Mouse (Mus musculus) midbrain, embryonic 13.5 days (tissue): ENCODE measurements around the gene Sh3d19. TPM values are rescaled to one million over a fixed set of nuclear protein-coding genes. Genes with fewer than 3 reads are reported as not detected.

Source experiments
- ATAC-seq: fragments of 200-750 bp; cut with Nextera tagmentation; 2 replicates; pipeline ENCODE4 v1.8.0; 2017; ENCODE audit warnings: mild to moderate bottlenecking, moderate TSS enrichment, moderate library complexity
- H3K27ac ChIP-seq: fragments of 300-500 bp; sonication (generic); 2 replicates; pipeline ENCODE4 v1.5.1; 2015; ENCODE audit warnings: inconsistent platforms, mild to moderate bottlenecking, moderate library complexity
- H3K27me3 ChIP-seq: fragments of 300-500 bp; sonication (generic); 2 replicates; pipeline ENCODE4 v1.6.1; 2015; ENCODE audit warnings: mild to moderate bottlenecking, inconsistent platforms
- H3K36me3 ChIP-seq: fragments of 300-500 bp; sonication (generic); 2 replicates; pipeline ENCODE4 v1.6.1; 2015; ENCODE audit warnings: mild to moderate bottlenecking, inconsistent platforms
- H3K4me1 ChIP-seq: fragments of 300-500 bp; sonication (generic); replicated peaks from 2 replicates; pipeline ENCODE4 v1.6.1; 2015; ENCODE audit warnings: inconsistent platforms
- H3K4me2 ChIP-seq: fragments of 300-500 bp; sonication (generic); replicated peaks from 2 replicates; pipeline ENCODE4 v1.6.1; 2015; ENCODE audit warnings: moderate library complexity, mild to moderate bottlenecking, inconsistent platforms
- H3K4me3 ChIP-seq: fragments of 300-500 bp; sonication (generic); replicated peaks from 2 replicates; pipeline ENCODE4 v1.5.1; 2015; ENCODE audit warnings: mild to moderate bottlenecking, inconsistent platforms
- H3K9ac ChIP-seq: fragments of 300-500 bp; sonication (generic); replicated peaks from 2 replicates; pipeline ENCODE4 v1.6.1; 2015; ENCODE audit warnings: mild to moderate bottlenecking, inconsistent platforms
- H3K9me3 ChIP-seq: fragments of 300-500 bp; sonication (generic); 2 replicates; pipeline ENCODE4 v1.6.1; 2016; ENCODE audit warnings: mild to moderate bottlenecking, inconsistent platforms
- WGBS: fragments of 180-500 bp; shearing (Covaris S2); methylation state at CpG from one replicate; pipeline ENCODE4 v1.1.7; 2015; 5-methylcytosine and 5-hydroxymethylcytosine counted together
- polyA plus RNA-seq: library from polyadenylated mRNA; unstranded; fragments of >200 nt; fragmentation: Nextera tagmentation; extraction: Ambion mirVana; gene quantifications from 2 replicates; pipeline ENCODE4 v1.2.1, GENCODE M21; 2015

The Sh3d19 gene
- polyA plus RNA-seq, 1 experiment from 2014 or later: 8.6 TPM

- Histone ChIP-seq H3K4me1 (no peaks in the 10 kb centered on the region), H3K9me3 (no peaks in the 10 kb centered on the region), H3K27ac (no peak overlapping the region), H3K27me3 (no peaks in the 10 kb centered on the region), H3K4me3 (no peak overlapping the region), H3K9ac (no peak overlapping the region), H3K36me3 (no peaks in the 10 kb centered on the region), H3K4me2 (no peak overlapping the region)
- WGBS: 96% methylated on average over 6 of the region's 6 CpGs
- ATAC-seq: no peak
Measured at GRCm38 (mm10) chr3:85984537-85984936, 13.6 kb downstream of the Sh3d19 start.

DNA sequence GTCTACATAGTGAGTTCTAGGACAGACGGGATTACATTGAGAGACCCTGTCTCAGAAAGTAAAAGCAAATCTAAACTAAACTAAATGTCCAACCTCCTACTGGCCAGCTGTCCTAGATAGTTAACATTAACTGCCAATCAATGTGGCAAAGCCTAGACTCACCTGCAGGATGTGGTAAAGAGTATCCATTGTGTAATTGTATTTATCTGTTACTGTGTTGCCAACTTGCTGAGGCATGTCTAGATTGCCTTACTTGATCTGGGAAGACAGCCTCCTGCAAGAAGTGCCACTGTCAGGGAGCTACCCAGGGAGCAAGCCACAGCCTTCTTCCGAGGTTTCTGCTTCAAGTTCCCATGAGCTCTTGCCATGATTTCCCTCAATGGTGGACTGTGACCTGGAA is 16.3 kb downstream of the Sh3d19 start:
- ATAC-seq: no peak
- WGBS: 87% methylated on average over 2 of the region's 2 CpGs
- no peak overlapping the region for H3K9ac ChIP-seq
- no peaks in the 10 kb centered on the region for H3K36me3 ChIP-seq
- H3K27ac ChIP-seq: no peak overlapping the region
- H3K9me3 ChIP-seq: no peaks in the 10 kb centered on the region
- no peaks in the 10 kb centered on the region for H3K27me3 ChIP-seq
- H3K4me2 ChIP-seq: no peak overlapping the region
- no peaks in the 10 kb centered on the region for H3K4me1 ChIP-seq
- H3K4me3 ChIP-seq: no peak overlapping the region

- Histone ChIP-seq H3K27me3 (no peaks in the 10 kb centered on the region), H3K4me3 (no peak overlapping the region), H3K27ac (no peak overlapping the region), H3K4me1 (no peaks in the 10 kb centered on the region), H3K4me2 (no peak overlapping the region), H3K9me3 (no peaks in the 10 kb centered on the region), H3K9ac (no peak overlapping the region), H3K36me3 (no peaks in the 10 kb centered on the region)
- ATAC-seq: no peak
- 78% methylated on average over 6 of the region's 6 CpGs for WGBS
Measured at GRCm38 (mm10) chr3:85991140-85991801, 20.4 kb downstream of the Sh3d19 start.

DNA sequence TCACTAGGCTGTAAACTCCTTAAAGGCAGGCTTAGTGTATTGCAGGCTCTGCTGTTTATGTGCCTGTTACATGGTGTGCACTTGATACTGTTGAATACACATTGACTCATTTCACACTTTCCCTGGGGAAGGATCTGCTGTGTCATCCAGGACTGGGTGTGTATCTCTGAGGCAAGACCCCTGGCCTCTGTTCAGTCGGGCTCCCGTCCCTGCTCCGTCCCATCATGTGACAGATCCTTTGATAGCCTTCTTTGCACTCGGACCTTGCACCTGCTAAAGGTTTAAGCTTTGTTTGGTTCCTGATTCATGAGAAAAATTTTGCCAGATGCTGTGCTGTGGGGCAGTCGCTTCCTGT is 20.9 kb downstream of the Sh3d19 start:
- no peak for ATAC-seq
- Histone ChIP-seq H3K27me3 (no peaks in the 10 kb centered on the region), H3K9ac (no peak overlapping the region), H3K27ac (no peak overlapping the region), H3K4me2 (no peak overlapping the region), H3K4me3 (no peak overlapping the region), H3K9me3 (no peaks in the 10 kb centered on the region), H3K36me3 (no peaks in the 10 kb centered on the region), H3K4me1 (no peaks in the 10 kb centered on the region)
- 57% methylated on average over 5 of the region's 5 CpGs for WGBS

DNA sequence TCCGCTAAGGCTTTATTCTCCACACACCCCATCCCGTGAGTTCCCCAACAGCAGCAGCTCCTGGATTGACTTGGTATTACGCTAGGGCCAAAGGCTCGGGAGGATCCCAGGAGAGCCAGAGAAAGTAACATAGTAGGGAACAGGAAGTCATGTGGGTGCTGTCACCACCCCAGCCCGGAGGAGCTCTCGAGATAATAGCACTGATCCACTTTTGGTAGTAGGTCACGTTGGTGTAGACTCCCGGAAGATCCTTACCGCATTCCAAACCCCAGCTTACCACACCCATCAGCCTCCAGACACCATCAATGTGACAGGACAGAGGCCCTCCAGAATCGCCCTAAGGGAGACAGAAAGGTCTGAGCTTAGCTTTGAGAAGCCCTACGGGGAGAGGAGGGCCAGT is 22.8 kb downstream of the Sh3d19 start:
- ATAC-seq: no peak
- H3K9ac ChIP-seq: no peak overlapping the region

DNA sequence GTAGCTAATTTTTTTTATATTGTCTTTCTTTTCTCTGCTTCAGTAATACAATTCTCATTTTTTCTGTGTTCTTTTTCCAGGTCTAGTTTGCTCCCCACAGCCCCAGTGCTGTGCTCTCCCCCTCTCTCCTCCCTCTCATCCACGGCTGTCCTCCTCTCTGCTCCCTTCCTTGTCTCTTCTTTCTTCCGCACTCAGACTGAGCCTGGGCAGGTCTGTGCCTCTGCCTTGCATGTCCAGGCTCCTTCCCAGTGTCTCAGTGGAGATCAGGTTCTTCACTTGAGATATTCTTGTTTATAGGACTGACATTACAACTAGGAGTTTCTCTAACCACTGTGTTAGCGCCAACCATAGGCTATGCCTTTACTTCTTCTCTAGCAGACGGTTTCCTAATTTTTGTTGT is 23.7 kb downstream of the Sh3d19 start:
- H3K4me1 ChIP-seq: no peaks in the 10 kb centered on the region
- no peaks in the 10 kb centered on the region for H3K9me3 ChIP-seq
- no peaks in the 10 kb centered on the region for H3K36me3 ChIP-seq
- H3K27me3 ChIP-seq: no peaks in the 10 kb centered on the region
- H3K9ac ChIP-seq: no peak overlapping the region
- H3K4me2 ChIP-seq: no peak overlapping the region
- H3K27ac ChIP-seq: no peak overlapping the region
- WGBS: 87% methylated on average over 4 of the region's 4 CpGs
- no peak overlapping the region for H3K4me3 ChIP-seq
- ATAC-seq: no peak

More for the DNA sequence above, 22.8 kb downstream of the Sh3d19 start:
- WGBS: 78% methylated on average over 11 of the region's 11 CpGs
- no peaks in the 10 kb centered on the region for H3K27me3 ChIP-seq
- no peaks in the 10 kb centered on the region for H3K36me3 ChIP-seq
- H3K4me2 ChIP-seq: no peak overlapping the region
- no peak overlapping the region for H3K27ac ChIP-seq
- H3K9me3 ChIP-seq: no peaks in the 10 kb centered on the region
- H3K4me1 ChIP-seq: no peaks in the 10 kb centered on the region
- no peak overlapping the region for H3K4me3 ChIP-seq

DNA sequence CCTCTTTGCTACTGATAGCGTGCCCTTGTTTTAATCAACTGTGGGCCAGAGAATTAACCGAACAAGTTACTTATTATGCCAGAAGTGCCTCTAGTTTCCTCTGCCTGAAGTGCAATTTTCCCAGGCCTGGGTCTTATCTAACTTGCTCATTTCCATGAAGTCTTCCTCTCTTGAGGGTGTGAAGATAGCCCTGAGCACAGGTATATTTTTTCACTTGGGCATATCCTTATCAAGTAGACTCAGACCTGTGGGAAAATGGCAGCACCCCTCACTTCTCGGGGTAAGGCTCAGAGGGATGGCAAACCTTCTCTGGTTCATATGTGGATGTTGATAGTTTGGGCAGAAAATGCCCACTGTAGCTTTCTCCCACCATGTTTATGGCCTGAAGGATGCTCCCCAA is 30.4 kb downstream of the Sh3d19 start:
- Histone ChIP-seq H3K9ac (no peak overlapping the region), H3K27me3 (no peaks in the 10 kb centered on the region), H3K9me3 (no peaks in the 10 kb centered on the region), H3K4me3 (no peak overlapping the region), H3K36me3 (no peaks in the 10 kb centered on the region), H3K4me2 (no peak overlapping the region), H3K27ac (no peak overlapping the region), H3K4me1 (no peaks in the 10 kb centered on the region)
- WGBS: 93% methylated on average over 3 of the region's 3 CpGs
- ATAC-seq: no peak

DNA sequence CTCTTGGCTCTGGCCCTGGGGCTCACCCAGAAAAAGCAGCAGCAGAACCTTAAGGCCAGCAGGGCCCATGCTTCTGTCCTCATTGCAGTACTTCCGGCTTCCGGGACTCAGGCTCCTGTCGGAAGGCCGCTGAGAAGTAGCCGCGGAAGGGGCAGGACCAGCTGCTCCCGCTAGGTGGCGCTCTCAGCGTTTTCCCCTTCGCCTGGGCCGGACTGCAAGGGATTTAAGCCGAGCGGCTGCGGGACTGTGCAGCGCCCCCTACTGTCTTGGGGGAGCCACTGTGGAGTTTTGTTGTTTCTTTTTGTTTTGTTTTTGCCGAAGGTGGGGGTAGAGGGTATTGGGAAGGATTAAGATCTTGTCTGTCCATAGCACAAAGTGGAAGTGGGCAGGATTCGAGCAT is 31.5 kb downstream of the Sh3d19 start, which contains the start of gene Prss48:
Gene Prss48, minus strand, starts transcription at position 69 of the 400 bp plus-strand sequence.
- 77% methylated on average over 17 of the region's 17 CpGs for WGBS

GRCm38 (mm10) chr3:86002940-86003339 is 32.0 kb downstream of the Sh3d19 start:
- Histone ChIP-seq H3K27ac (no peak overlapping the region), H3K4me1 (no peaks in the 10 kb centered on the region), H3K27me3 (no peaks in the 10 kb centered on the region), H3K9ac (no peak overlapping the region), H3K9me3 (no peaks in the 10 kb centered on the region), H3K4me3 (no peak overlapping the region), H3K4me2 (no peak overlapping the region), H3K36me3 (no peaks in the 10 kb centered on the region)
- no peak for ATAC-seq
- WGBS: 86% methylated on average over 5 of the region's 5 CpGs

More for the DNA sequence above, 31.5 kb downstream of the Sh3d19 start, which contains the start of gene Prss48:
- Histone ChIP-seq H3K4me1 (no peaks in the 10 kb centered on the region), H3K27me3 (no peaks in the 10 kb centered on the region), H3K4me3 (no peak within 1 kb of the TSS), H3K36me3 (no peaks in the 10 kb centered on the region), H3K9me3 (no peaks in the 10 kb centered on the region), H3K27ac (no peak within 1 kb of the TSS), H3K9ac (no peak within 1 kb of the TSS), H3K4me2 (no peak within 1 kb of the TSS)
- ATAC-seq: no peak

GRCm38 (mm10) chr3:86004751-86005150 is 33.8 kb downstream of the Sh3d19 start:
- no peak for ATAC-seq
- no peak overlapping the region for H3K4me3 ChIP-seq
- H3K4me2 ChIP-seq: no peak overlapping the region
- H3K9me3 ChIP-seq: no peaks in the 10 kb centered on the region
- no peak overlapping the region for H3K27ac ChIP-seq
- H3K27me3 ChIP-seq: no peaks in the 10 kb centered on the region
- 89% methylated on average over 10 of the region's 10 CpGs for WGBS
- H3K36me3 ChIP-seq: no peaks in the 10 kb centered on the region
- no peaks in the 10 kb centered on the region for H3K4me1 ChIP-seq
- no peak overlapping the region for H3K9ac ChIP-seq

GRCm38 (mm10) chr3:86010618-86011017 is 39.7 kb downstream of the Sh3d19 start:
- WGBS: 74% methylated on average over 3 of the region's 3 CpGs
- Histone ChIP-seq H3K27me3 (no peaks in the 10 kb centered on the region), H3K36me3 (no peaks in the 10 kb centered on the region), H3K27ac (no peak overlapping the region), H3K4me2 (no peak overlapping the region), H3K4me1 (no peaks in the 10 kb centered on the region), H3K9me3 (no peaks in the 10 kb centered on the region), H3K9ac (no peak overlapping the region), H3K4me3 (no peak overlapping the region)
- no peak for ATAC-seq

- no peak overlapping the region for H3K9ac ChIP-seq
- ATAC-seq: no peak
- H3K9me3 ChIP-seq: no peaks in the 10 kb centered on the region
- H3K27me3 ChIP-seq: no peaks in the 10 kb centered on the region
- WGBS: 89% methylated on average over 6 of the region's 6 CpGs
- H3K36me3 ChIP-seq: no peaks in the 10 kb centered on the region
- no peak overlapping the region for H3K4me3 ChIP-seq
- no peak overlapping the region for H3K4me2 ChIP-seq
- H3K27ac ChIP-seq: no peak overlapping the region
- H3K4me1 ChIP-seq: no peaks in the 10 kb centered on the region
Measured at GRCm38 (mm10) chr3:86011373-86011772, 40.5 kb downstream of the Sh3d19 start.

DNA sequence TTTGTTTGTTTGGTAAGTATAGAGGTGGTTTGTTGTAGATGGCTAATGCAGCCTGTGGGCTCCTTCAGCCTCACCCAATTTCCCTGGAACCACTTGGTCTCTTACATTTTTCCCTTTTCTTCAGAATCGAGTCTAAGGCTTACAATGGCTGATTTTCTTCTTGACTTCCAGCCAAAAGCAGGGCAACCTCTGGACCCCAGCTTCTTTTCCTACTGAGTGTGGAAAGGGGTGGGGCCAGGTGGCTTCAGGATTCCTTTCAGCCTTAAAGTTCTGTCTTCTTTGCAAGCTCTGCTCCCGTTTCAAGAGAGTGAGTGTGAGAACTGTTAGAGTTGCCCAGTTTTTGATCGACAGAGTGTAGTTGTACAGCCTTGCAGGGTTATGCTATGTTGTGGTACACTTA is 40.9 kb downstream of the Sh3d19 start:
- Histone ChIP-seq H3K27ac (no peak overlapping the region), H3K4me1 (no peaks in the 10 kb centered on the region), H3K36me3 (no peaks in the 10 kb centered on the region), H3K9me3 (no peaks in the 10 kb centered on the region), H3K27me3 (no peaks in the 10 kb centered on the region), H3K9ac (no peak overlapping the region), H3K4me3 (no peak overlapping the region), H3K4me2 (no peak overlapping the region)
- no peak for ATAC-seq
- WGBS: 74% methylated on average over 3 of the region's 3 CpGs
